Mouse (Mus musculus): ENCODE measurements around the gene Zfp980.
"Not testable (repeated sequence)": the region's sequence is repeated elsewhere in the genome, so short reads cannot be mapped to it uniquely, and the experiment has no call there.

- TF ChIP-seq POLR2A (IDR thresholded peaks at IDR 0.05; ENCODE audit: low read depth, low read length); CTCF (IDR thresholded peaks at IDR 0.05; ENCODE audit: borderline replicate concordance, insufficient read depth, low read length): not testable (repeated sequence)
These were observed 10.3 kb downstream of the Zfp980 start for GRCm38 (mm10) chr4:145680672-145681387.
